Mouse (Mus musculus): ENCODE data around the gene Scn8a. TPM values are rescaled to one million over a fixed set of nuclear protein-coding genes. Genes with fewer than 3 reads are reported as not detected.
A peak's percentile ranks its signal among the peaks of the same experiment; 100 is the strongest.

The Scn8a gene
- total and polyA plus RNA-seq, 2 experiments from 2014 or later, result 22.4 to 37.7 TPM

- Histone ChIP-seq H3K9ac (replicated peaks; ENCODE audit: low read length, poor library complexity, severe bottlenecking) (no peak overlapping the region), H3K27ac (ENCODE audit: low read depth, low read length) (no peak overlapping the region), H3K9me3 (ENCODE audit: low read length) (no peaks in the 10 kb centered on the region), H3K36me3 (ENCODE audit: insufficient read depth, low read length) (no peaks in the 10 kb centered on the region), H3K4me3 (ENCODE audit: low read depth, low read length) (no peak overlapping the region), H3K4me1 (ENCODE audit: insufficient read depth, low read length) (no peaks in the 10 kb centered on the region), H3K4me2 (ENCODE audit: low read depth, low read length, poor library complexity, severe bottlenecking) (no peak overlapping the region), H3K27me3 (ENCODE audit: insufficient read depth, low read length) (no peaks in the 10 kb centered on the region)
- DNase-seq (ENCODE audit: low spot score), result no peak
- ATAC-seq (ENCODE audit: low FRiP score), result no peak
- TF ChIP-seq CTCF (IDR thresholded peaks at IDR 0.05), result no peak
- WGBS, result 84% methylated on average over 10 of the region's 10 CpGs
Measured at GRCm38 (mm10) chr15:100986479-100986878, 116.8 kb downstream of the Scn8a start.

- H3K4me3 ChIP-seq (ENCODE audit: low read depth, low read length), result no peak overlapping the region
- 72% methylated on average over 1 of the region's 1 CpGs for WGBS
- no peak overlapping the region for H3K9ac ChIP-seq (replicated peaks; ENCODE audit: low read length, poor library complexity, severe bottlenecking)
- no peaks in the 10 kb centered on the region for H3K9me3 ChIP-seq (ENCODE audit: low read length)
- H3K27ac ChIP-seq (ENCODE audit: low read depth, low read length), result no peak overlapping the region
- no peaks in the 10 kb centered on the region for H3K27me3 ChIP-seq (ENCODE audit: insufficient read depth, low read length)
- DNase-seq (ENCODE audit: low spot score) (no peak), ATAC-seq (ENCODE audit: low FRiP score) (no peak)
- H3K4me1 ChIP-seq (ENCODE audit: insufficient read depth, low read length), result no peaks in the 10 kb centered on the region
- no peak overlapping the region for H3K4me2 ChIP-seq (ENCODE audit: low read depth, low read length, poor library complexity, severe bottlenecking)
- H3K36me3 ChIP-seq (ENCODE audit: insufficient read depth, low read length), result no peaks in the 10 kb centered on the region
- TF ChIP-seq CTCF (IDR thresholded peaks at IDR 0.05), result no peak
Measured at GRCm38 (mm10) chr15:100987031-100987430, 117.4 kb downstream of the Scn8a start.

GRCm38 (mm10) chr15:100990283-100990682 lies 120.6 kb downstream of the Scn8a start:
- Histone ChIP-seq H3K36me3 (ENCODE audit: insufficient read depth, low read length) (no peaks in the 10 kb centered on the region), H3K4me1 (ENCODE audit: insufficient read depth, low read length) (no peaks in the 10 kb centered on the region), H3K4me2 (ENCODE audit: low read depth, low read length, poor library complexity, severe bottlenecking) (no peak overlapping the region), H3K9me3 (ENCODE audit: low read length) (no peaks in the 10 kb centered on the region), H3K27ac (ENCODE audit: low read depth, low read length) (no peak overlapping the region), H3K9ac (replicated peaks; ENCODE audit: low read length, poor library complexity, severe bottlenecking) (no peak overlapping the region), H3K27me3 (ENCODE audit: insufficient read depth, low read length) (no peaks in the 10 kb centered on the region), H3K4me3 (ENCODE audit: low read depth, low read length) (no peak overlapping the region)
- no peak for DNase-seq (ENCODE audit: low spot score)
- 90% methylated on average over 10 of the region's 10 CpGs for WGBS
- no peak for ATAC-seq (ENCODE audit: low FRiP score)
- TF ChIP-seq CTCF (IDR thresholded peaks at IDR 0.05), result no peak

GRCm38 (mm10) chr15:100997090-100997489 lies 127.4 kb downstream of the Scn8a start:
- Histone ChIP-seq H3K36me3 (ENCODE audit: insufficient read depth, low read length) (peaks cover 2% of the 10 kb centered on the region; the same call in 1 of the 2 replicates), H3K9me3 (ENCODE audit: low read length) (no peaks in the 10 kb centered on the region), H3K4me2 (ENCODE audit: low read depth, low read length, poor library complexity, severe bottlenecking) (no peak overlapping the region), H3K27ac (ENCODE audit: low read depth, low read length) (no peak overlapping the region), H3K4me1 (ENCODE audit: insufficient read depth, low read length) (no peaks in the 10 kb centered on the region), H3K9ac (replicated peaks; ENCODE audit: low read length, poor library complexity, severe bottlenecking) (no peak overlapping the region), H3K27me3 (ENCODE audit: insufficient read depth, low read length) (no peaks in the 10 kb centered on the region), H3K4me3 (ENCODE audit: low read depth, low read length) (no peak overlapping the region)
- WGBS, result 36% methylated on average over 4 of the region's 4 CpGs
- peak; percentile 86 for TF ChIP-seq CTCF (IDR thresholded peaks at IDR 0.05)
- ATAC-seq (ENCODE audit: low FRiP score), result no peak
- DNase-seq (ENCODE audit: low spot score), result peak; percentile 82

- TF ChIP-seq CTCF (IDR thresholded peaks at IDR 0.05), result 0 out of 2 replicates have a peak, but pooled peaks have one; percentile 9
- H3K4me3 ChIP-seq (ENCODE audit: low read depth, low read length), result no peak overlapping the region
- no peaks in the 10 kb centered on the region for H3K27me3 ChIP-seq (ENCODE audit: insufficient read depth, low read length)
- H3K9me3 ChIP-seq (ENCODE audit: low read length), result no peaks in the 10 kb centered on the region
- ATAC-seq (ENCODE audit: low FRiP score), result no peak
- H3K27ac ChIP-seq (ENCODE audit: low read depth, low read length), result no peak overlapping the region
- H3K9ac ChIP-seq (replicated peaks; ENCODE audit: low read length, poor library complexity, severe bottlenecking), result no peak overlapping the region
- H3K36me3 ChIP-seq (ENCODE audit: insufficient read depth, low read length), result peaks cover 10% of the 10 kb centered on the region
- 100% methylated on average over 1 of the region's 1 CpGs for WGBS
- no peak for DNase-seq (ENCODE audit: low spot score)
- H3K4me1 ChIP-seq (ENCODE audit: insufficient read depth, low read length), result no peaks in the 10 kb centered on the region
- no peak overlapping the region for H3K4me2 ChIP-seq (ENCODE audit: low read depth, low read length, poor library complexity, severe bottlenecking)
Measured at GRCm38 (mm10) chr15:101001685-101002084, 132.0 kb downstream of the Scn8a start.

- H3K27ac ChIP-seq (ENCODE audit: low read depth, low read length), result no peak overlapping the region
- H3K9ac ChIP-seq (replicated peaks; ENCODE audit: low read length, poor library complexity, severe bottlenecking), result no peak overlapping the region
- H3K4me1 ChIP-seq (ENCODE audit: insufficient read depth, low read length), result no peaks in the 10 kb centered on the region
- 91% methylated on average over 3 of the region's 3 CpGs for WGBS
- DNase-seq (ENCODE audit: low spot score), result no peak
- H3K36me3 ChIP-seq (ENCODE audit: insufficient read depth, low read length), result peaks cover 10% of the 10 kb centered on the region
- no peak overlapping the region for H3K4me3 ChIP-seq (ENCODE audit: low read depth, low read length)
- no peak overlapping the region for H3K4me2 ChIP-seq (ENCODE audit: low read depth, low read length, poor library complexity, severe bottlenecking)
- H3K9me3 ChIP-seq (ENCODE audit: low read length), result no peaks in the 10 kb centered on the region
- ATAC-seq (ENCODE audit: low FRiP score), result no peak
- H3K27me3 ChIP-seq (ENCODE audit: insufficient read depth, low read length), result no peaks in the 10 kb centered on the region
- no peak for TF ChIP-seq CTCF (IDR thresholded peaks at IDR 0.05)
Measured at GRCm38 (mm10) chr15:101002466-101002865, 132.8 kb downstream of the Scn8a start.

Measured in midbrain, postnatal 0 days (tissue).